Mouse (Mus musculus): ENCODE measurements around the gene Dapl1. TPM values are rescaled to one million over a fixed set of nuclear protein-coding genes. Genes with fewer than 3 reads are reported as not detected.

Dapl1 gene
- total and polyA plus RNA-seq, 3 experiments, result not detected

DNA sequence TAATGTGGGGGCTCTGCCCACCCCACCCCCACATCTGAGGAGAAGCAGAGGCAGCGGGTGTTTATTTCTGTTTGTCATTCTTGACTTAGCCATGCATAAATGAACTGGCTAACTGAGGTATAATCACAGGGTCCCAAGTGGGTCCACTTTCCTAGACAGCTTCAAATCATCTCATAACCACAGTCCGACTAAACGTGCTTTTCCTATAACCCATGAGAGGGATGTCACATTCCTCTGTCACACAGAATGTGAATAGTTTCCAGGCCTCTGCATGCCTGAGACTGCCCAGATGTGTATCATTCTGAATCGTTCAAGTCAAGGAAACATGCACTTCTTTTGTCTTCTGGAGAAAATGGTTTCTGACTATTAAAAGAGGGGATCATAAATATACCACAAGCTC lies 17.4 kb upstream of the Dapl1 start:
- intact Hi-C loops (cut with DNase I), result no loop called here
- 56% methylated on average over 4 of the region's 4 CpGs for WGBS

DNA sequence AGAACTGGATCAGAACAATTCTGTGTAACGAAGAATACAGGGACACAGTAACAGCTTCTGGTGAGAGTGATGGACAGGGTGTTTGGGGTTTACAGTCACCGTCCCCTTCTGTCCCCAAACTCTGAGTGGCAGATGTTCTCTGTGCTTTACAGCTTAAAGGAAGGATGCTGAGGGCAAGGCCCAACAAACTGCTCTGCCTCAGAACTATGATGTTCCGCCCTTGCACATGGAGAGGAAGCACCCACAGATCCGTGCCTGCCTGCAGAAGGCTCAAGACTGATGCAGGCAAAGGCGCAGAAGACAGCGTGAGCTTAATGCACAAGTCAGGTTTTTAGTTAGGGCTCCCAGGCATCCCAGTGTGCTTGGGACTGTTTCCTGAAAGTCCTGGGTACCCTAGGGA lies 16.5 kb upstream of the Dapl1 start:
- Histone ChIP-seq H3K27ac (no peak overlapping the region), H3K36me3 (ENCODE audit: control insufficient read depth, insufficient read depth, low read length) (no peaks in the 10 kb centered on the region), H3K27me3 (ENCODE audit: control insufficient read depth, insufficient read depth, low read length) (no peaks in the 10 kb centered on the region), H3K4me3 (no peak overlapping the region), H3K79me2 (replicated peaks; ENCODE audit: control insufficient read depth, insufficient read depth, low read length) (no peaks in the 10 kb centered on the region), H3K4me1 (ENCODE audit: control insufficient read depth, insufficient read depth, low read length) (peaks cover 1% of the 10 kb centered on the region; the same call in 1 of the 2 replicates), H3K9ac (ENCODE audit: low read depth, low read length) (no peak overlapping the region)
- no peak for DNase-seq
- WGBS, result 94% methylated on average over 6 of the region's 6 CpGs
- TF ChIP-seq POLR2A (IDR thresholded peaks at IDR 0.05; ENCODE audit: insufficient read depth, low read depth, low read length), result no peak
- TF ChIP-seq CTCF (IDR thresholded peaks at IDR 0.05), result no peak
- no peak for TF ChIP-seq EP300 (IDR thresholded peaks at IDR 0.05; ENCODE audit: insufficient read depth, low read depth, low read length)
- intact Hi-C loops (cut with DNase I), result no loop called here

More for the DNA sequence above, 17.4 kb upstream of the Dapl1 start:
- Histone ChIP-seq H3K27ac (no peak overlapping the region), H3K4me1 (ENCODE audit: control insufficient read depth, insufficient read depth, low read length) (peaks cover 1% of the 10 kb centered on the region; the same call in 1 of the 2 replicates), H3K79me2 (replicated peaks; ENCODE audit: control insufficient read depth, insufficient read depth, low read length) (no peaks in the 10 kb centered on the region), H3K4me3 (no peak overlapping the region), H3K9ac (ENCODE audit: low read depth, low read length) (no peak overlapping the region), H3K27me3 (ENCODE audit: control insufficient read depth, insufficient read depth, low read length) (no peaks in the 10 kb centered on the region), H3K36me3 (ENCODE audit: control insufficient read depth, insufficient read depth, low read length) (no peaks in the 10 kb centered on the region)
- no peak for DNase-seq
- TF ChIP-seq POLR2A (IDR thresholded peaks at IDR 0.05; ENCODE audit: insufficient read depth, low read depth, low read length) (no peak), EP300 (IDR thresholded peaks at IDR 0.05; ENCODE audit: insufficient read depth, low read depth, low read length) (no peak), CTCF (IDR thresholded peaks at IDR 0.05) (no peak)

DNA sequence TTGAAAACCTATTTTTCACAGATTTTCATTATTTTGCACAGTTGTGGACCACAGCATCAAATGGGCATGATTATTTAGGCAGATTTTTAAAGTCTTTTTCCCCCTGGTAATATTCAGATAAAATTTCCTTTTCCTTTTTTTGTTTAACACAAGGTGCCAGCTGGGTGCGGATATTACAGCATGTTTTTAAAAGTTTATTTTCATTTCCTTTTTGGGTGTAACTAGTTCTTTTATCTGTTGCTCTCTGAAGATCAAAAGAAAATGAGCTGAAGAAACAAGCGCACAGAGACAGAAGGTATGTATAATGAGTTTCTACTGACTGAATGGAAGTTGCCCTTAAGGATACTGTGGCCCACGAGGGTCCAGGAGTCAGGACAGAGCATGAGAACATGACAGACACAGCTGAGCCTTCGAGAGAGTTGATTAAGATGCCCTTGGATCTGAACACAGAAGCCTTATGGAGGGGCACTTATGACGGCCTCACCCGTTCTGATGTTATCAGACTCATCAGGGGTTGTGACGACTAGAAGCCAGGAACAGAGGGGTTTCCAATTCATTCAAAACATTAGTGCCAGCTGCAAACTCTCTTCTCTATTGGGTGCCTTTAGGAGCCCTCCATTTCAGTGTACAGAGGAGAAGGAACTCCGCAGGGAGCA lies 14.7 kb upstream of the Dapl1 start:
- TF ChIP-seq CTCF (IDR thresholded peaks at IDR 0.05) (no peak), POLR2A (IDR thresholded peaks at IDR 0.05; ENCODE audit: insufficient read depth, low read depth, low read length) (no peak), EP300 (IDR thresholded peaks at IDR 0.05; ENCODE audit: insufficient read depth, low read depth, low read length) (no peak)
- no peak overlapping the region for H3K4me3 ChIP-seq
- intact Hi-C loops (cut with DNase I), result no loop called here
- no peaks in the 10 kb centered on the region for H3K36me3 ChIP-seq (ENCODE audit: control insufficient read depth, insufficient read depth, low read length)
- 66% methylated on average over 8 of the region's 8 CpGs for WGBS
- H3K27me3 ChIP-seq (ENCODE audit: control insufficient read depth, insufficient read depth, low read length), result no peaks in the 10 kb centered on the region
- H3K27ac ChIP-seq, result peak overlapping the region; percentile 3
- no peak for DNase-seq
- no peaks in the 10 kb centered on the region for H3K79me2 ChIP-seq (replicated peaks; ENCODE audit: control insufficient read depth, insufficient read depth, low read length)
- peaks cover 1% of the 10 kb centered on the region; the same call in 1 of the 2 replicates for H3K4me1 ChIP-seq (ENCODE audit: control insufficient read depth, insufficient read depth, low read length)
- H3K9ac ChIP-seq (ENCODE audit: low read depth, low read length), result no peak overlapping the region

DNA sequence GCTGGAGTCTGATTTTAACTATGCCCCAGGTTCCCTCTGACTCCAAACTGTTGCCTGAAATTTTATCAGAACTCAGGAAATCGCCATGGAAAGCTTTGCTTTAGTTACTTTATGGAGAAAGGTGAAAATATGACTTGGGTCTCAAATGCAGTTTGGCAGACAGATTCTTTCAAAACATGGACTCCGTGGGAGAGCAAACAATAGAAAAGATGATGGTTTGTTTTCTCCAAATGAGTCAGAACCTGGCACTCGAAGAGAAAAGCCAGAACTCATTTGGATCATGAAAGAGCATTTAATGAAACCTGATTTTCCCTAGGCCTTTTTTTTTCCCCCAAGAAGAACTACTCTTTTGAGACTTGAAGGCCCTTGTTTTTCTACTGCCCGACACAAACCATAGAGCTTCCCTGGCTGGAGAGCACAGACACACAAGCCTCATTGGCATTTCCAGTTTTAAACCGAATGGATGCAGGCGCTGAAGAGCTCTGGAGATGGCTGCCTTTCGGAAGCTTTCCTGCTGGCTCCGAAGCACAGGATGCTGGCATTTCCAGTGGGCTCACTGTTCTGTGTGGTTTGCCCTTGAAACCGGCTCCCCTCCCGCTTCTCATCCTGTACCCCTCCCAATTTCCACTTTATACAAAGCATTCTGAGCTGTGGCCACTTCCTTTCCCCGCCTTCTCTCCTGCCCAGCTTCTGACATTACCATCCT lies 14.0 kb upstream of the Dapl1 start:
- intact Hi-C loops (cut with DNase I), result no loop called here
- Histone ChIP-seq H3K9ac (ENCODE audit: low read depth, low read length) (no peak overlapping the region), H3K4me1 (ENCODE audit: control insufficient read depth, insufficient read depth, low read length) (peaks cover 1% of the 10 kb centered on the region; the same call in 1 of the 2 replicates), H3K36me3 (ENCODE audit: control insufficient read depth, insufficient read depth, low read length) (no peaks in the 10 kb centered on the region), H3K27me3 (ENCODE audit: control insufficient read depth, insufficient read depth, low read length) (no peaks in the 10 kb centered on the region), H3K27ac (peak overlapping the region; percentile 64), H3K4me3 (peak overlapping the region; percentile 10; the same call in 1 of the 2 replicates), H3K79me2 (replicated peaks; ENCODE audit: control insufficient read depth, insufficient read depth, low read length) (no peaks in the 10 kb centered on the region)
- 44% methylated on average over 11 of the region's 11 CpGs for WGBS
- TF ChIP-seq EP300 (IDR thresholded peaks at IDR 0.05; ENCODE audit: insufficient read depth, low read depth, low read length) (no peak), CTCF (IDR thresholded peaks at IDR 0.05) (no peak), POLR2A (IDR thresholded peaks at IDR 0.05; ENCODE audit: insufficient read depth, low read depth, low read length) (no peak)
- DNase-seq, result peak in 1 of 2 experiments; percentile 15

DNA sequence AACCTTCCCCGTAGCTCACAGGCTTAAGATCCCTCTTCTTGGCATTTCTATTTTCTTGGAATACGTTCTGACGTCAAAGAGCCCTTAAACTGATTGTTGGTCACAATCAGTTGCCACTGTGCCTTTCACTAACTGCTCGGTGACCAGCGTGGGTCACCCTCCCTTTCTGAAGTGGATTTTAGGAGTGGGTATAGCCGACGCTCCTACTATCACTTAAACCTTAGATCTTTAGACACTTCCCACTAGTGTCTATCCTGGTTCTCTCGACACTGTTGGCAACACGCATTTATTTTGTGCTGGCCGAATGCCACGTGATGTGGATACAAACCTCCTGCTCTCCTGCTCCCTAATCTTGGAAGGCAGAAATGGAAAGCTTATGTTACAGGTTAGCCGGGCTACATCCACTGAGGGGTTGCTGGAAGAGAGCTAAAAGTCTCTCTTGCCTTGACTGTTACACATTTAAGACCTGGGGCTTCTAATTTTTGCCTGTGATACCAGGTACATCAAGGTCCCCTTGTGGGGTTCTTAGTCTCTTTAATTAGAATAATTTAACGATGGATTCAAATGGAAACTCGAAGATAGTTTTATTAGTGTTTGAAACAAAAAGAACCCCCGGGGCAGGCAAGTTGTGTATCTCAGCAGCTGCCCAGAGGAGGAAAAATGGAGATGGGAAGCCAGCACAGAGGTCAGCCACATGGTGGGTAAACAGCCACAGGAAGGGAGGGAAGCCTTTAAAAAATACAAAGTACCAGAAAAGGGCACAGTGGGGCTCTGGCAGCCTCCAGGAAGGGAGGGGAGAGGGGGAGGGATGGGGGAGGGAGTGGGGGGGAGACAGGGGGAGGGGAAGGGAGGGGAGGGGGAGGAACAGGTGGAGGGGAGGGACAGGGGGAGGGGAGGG lies 13.2 kb upstream of the Dapl1 start:
- Histone ChIP-seq H3K27ac (peak overlapping the region; percentile 64), H3K79me2 (replicated peaks; ENCODE audit: control insufficient read depth, insufficient read depth, low read length) (no peaks in the 10 kb centered on the region), H3K4me1 (ENCODE audit: control insufficient read depth, insufficient read depth, low read length) (peaks cover 1% of the 10 kb centered on the region; the same call in 1 of the 2 replicates), H3K36me3 (ENCODE audit: control insufficient read depth, insufficient read depth, low read length) (no peaks in the 10 kb centered on the region), H3K9ac (ENCODE audit: low read depth, low read length) (no peak overlapping the region), H3K4me3 (peak overlapping the region; percentile 10; the same call in 1 of the 2 replicates), H3K27me3 (ENCODE audit: control insufficient read depth, insufficient read depth, low read length) (no peaks in the 10 kb centered on the region)
- peak in 1 of 2 experiments; percentile 5 for DNase-seq
- intact Hi-C loops (cut with DNase I), result no loop called here
- TF ChIP-seq CTCF (IDR thresholded peaks at IDR 0.05) (no peak), EP300 (IDR thresholded peaks at IDR 0.05; ENCODE audit: insufficient read depth, low read depth, low read length) (no peak), POLR2A (IDR thresholded peaks at IDR 0.05; ENCODE audit: insufficient read depth, low read depth, low read length) (no peak)
- WGBS, result 31% methylated on average over 15 of the region's 15 CpGs
